Mouse (Mus musculus) midbrain, embryonic 13.5 days (tissue): Measurements from ENCODE around the gene Smg7. TPM values are rescaled to one million over a fixed set of nuclear protein-coding genes. Genes with fewer than 3 reads are reported as not detected.

Experiments used
- ATAC-seq: fragments of 200-750 bp; cut with Nextera tagmentation; 2 replicates; pipeline ENCODE4 v1.8.0; 2017; ENCODE audit warnings: mild to moderate bottlenecking, moderate TSS enrichment, moderate library complexity
- H3K27ac ChIP-seq: fragments of 300-500 bp; sonication (generic); 2 replicates; pipeline ENCODE4 v1.5.1; 2015; ENCODE audit warnings: inconsistent platforms, mild to moderate bottlenecking, moderate library complexity
- H3K27me3 ChIP-seq: fragments of 300-500 bp; sonication (generic); 2 replicates; pipeline ENCODE4 v1.6.1; 2015; ENCODE audit warnings: mild to moderate bottlenecking, inconsistent platforms
- H3K36me3 ChIP-seq: fragments of 300-500 bp; sonication (generic); 2 replicates; pipeline ENCODE4 v1.6.1; 2015; ENCODE audit warnings: mild to moderate bottlenecking, inconsistent platforms
- H3K4me1 ChIP-seq: fragments of 300-500 bp; sonication (generic); replicated peaks from 2 replicates; pipeline ENCODE4 v1.6.1; 2015; ENCODE audit warnings: inconsistent platforms
- H3K4me2 ChIP-seq: fragments of 300-500 bp; sonication (generic); replicated peaks from 2 replicates; pipeline ENCODE4 v1.6.1; 2015; ENCODE audit warnings: moderate library complexity, mild to moderate bottlenecking, inconsistent platforms
- H3K4me3 ChIP-seq: fragments of 300-500 bp; sonication (generic); replicated peaks from 2 replicates; pipeline ENCODE4 v1.5.1; 2015; ENCODE audit warnings: mild to moderate bottlenecking, inconsistent platforms
- H3K9ac ChIP-seq: fragments of 300-500 bp; sonication (generic); replicated peaks from 2 replicates; pipeline ENCODE4 v1.6.1; 2015; ENCODE audit warnings: mild to moderate bottlenecking, inconsistent platforms
- H3K9me3 ChIP-seq: fragments of 300-500 bp; sonication (generic); 2 replicates; pipeline ENCODE4 v1.6.1; 2016; ENCODE audit warnings: mild to moderate bottlenecking, inconsistent platforms
- WGBS: fragments of 180-500 bp; shearing (Covaris S2); methylation state at CpG from one replicate; pipeline ENCODE4 v1.1.7; 2015; 5-methylcytosine and 5-hydroxymethylcytosine counted together
- polyA plus RNA-seq: library from polyadenylated mRNA; unstranded; fragments of >200 nt; fragmentation: Nextera tagmentation; extraction: Ambion mirVana; gene quantifications from 2 replicates; pipeline ENCODE4 v1.2.1, GENCODE M21; 2015

The Smg7 gene
- polyA plus RNA-seq, 1 experiment from 2014 or later: 36.9 TPM

GRCm38 (mm10) chr1:152798125-152798524 lies 104.3 kb downstream of the Smg7 start:
- no peak overlapping the region for H3K9ac ChIP-seq
- no peaks in the 10 kb centered on the region for H3K36me3 ChIP-seq
- H3K4me3 ChIP-seq: no peak overlapping the region
- H3K27me3 ChIP-seq: no peaks in the 10 kb centered on the region
- 86% methylated on average over 9 of the region's 9 CpGs for WGBS
- H3K4me2 ChIP-seq: no peak overlapping the region
- ATAC-seq: no peak
- H3K9me3 ChIP-seq: no peaks in the 10 kb centered on the region
- H3K4me1 ChIP-seq: peaks cover 15% of the 10 kb centered on the region
- H3K27ac ChIP-seq: no peak overlapping the region

GRCm38 (mm10) chr1:152796683-152797263 lies 105.7 kb downstream of the Smg7 start:
- H3K4me3 ChIP-seq: no peak overlapping the region
- no peaks in the 10 kb centered on the region for H3K36me3 ChIP-seq
- H3K9ac ChIP-seq: no peak overlapping the region
- no peak overlapping the region for H3K4me2 ChIP-seq
- no peaks in the 10 kb centered on the region for H3K27me3 ChIP-seq
- H3K9me3 ChIP-seq: no peaks in the 10 kb centered on the region
- ATAC-seq: no peak
- WGBS: 84% methylated on average over 8 of the region's 8 CpGs
- peaks cover 20% of the 10 kb centered on the region for H3K4me1 ChIP-seq
- no peak overlapping the region for H3K27ac ChIP-seq

- ATAC-seq: no peak
- H3K27me3 ChIP-seq: no peaks in the 10 kb centered on the region
- H3K4me3 ChIP-seq: no peak overlapping the region
- H3K9me3 ChIP-seq: no peaks in the 10 kb centered on the region
- WGBS: 71% methylated on average over 8 of the region's 8 CpGs
- no peak overlapping the region for H3K27ac ChIP-seq
- no peak overlapping the region for H3K9ac ChIP-seq
- peaks cover 24% of the 10 kb centered on the region for H3K4me1 ChIP-seq
- no peak overlapping the region for H3K4me2 ChIP-seq
- no peaks in the 10 kb centered on the region for H3K36me3 ChIP-seq
Measured at GRCm38 (mm10) chr1:152795688-152796255, 106.7 kb downstream of the Smg7 start.

- 25% methylated on average over 6 of the region's 6 CpGs for WGBS
- Histone ChIP-seq H3K27ac (0 out of 2 replicates have a peak overlapping the region, but pooled peaks have one; percentile 5), H3K9ac (no peak overlapping the region), H3K27me3 (no peaks in the 10 kb centered on the region), H3K36me3 (no peaks in the 10 kb centered on the region), H3K9me3 (no peaks in the 10 kb centered on the region), H3K4me2 (no peak overlapping the region), H3K4me3 (no peak overlapping the region), H3K4me1 (peaks cover 16% of the 10 kb centered on the region)
- no peak for ATAC-seq
Measured at GRCm38 (mm10) chr1:152793495-152794130, 108.8 kb downstream of the Smg7 start.

GRCm38 (mm10) chr1:152792736-152793494 lies 109.5 kb downstream of the Smg7 start:
- peaks cover 16% of the 10 kb centered on the region for H3K4me1 ChIP-seq

GRCm38 (mm10) chr1:152791269-152791668 lies 111.2 kb downstream of the Smg7 start:
- H3K36me3 ChIP-seq: no peaks in the 10 kb centered on the region
- H3K4me3 ChIP-seq: no peak overlapping the region
- no peak overlapping the region for H3K4me2 ChIP-seq
- peaks cover 16% of the 10 kb centered on the region for H3K4me1 ChIP-seq
- WGBS: 29% methylated on average over 4 of the region's 4 CpGs
- H3K27me3 ChIP-seq: no peaks in the 10 kb centered on the region
- no peak overlapping the region for H3K9ac ChIP-seq
- ATAC-seq: no peak
- H3K27ac ChIP-seq: no peak overlapping the region
- no peaks in the 10 kb centered on the region for H3K9me3 ChIP-seq

More at GRCm38 (mm10) chr1:152792736-152793494, 109.5 kb downstream of the Smg7 start:
- no peak overlapping the region for H3K4me3 ChIP-seq
- H3K36me3 ChIP-seq: no peaks in the 10 kb centered on the region
- 0 out of 2 replicates have a peak, but pooled peaks have one; percentile 47 for ATAC-seq
- H3K4me2 ChIP-seq: no peak overlapping the region
- no peak overlapping the region for H3K9ac ChIP-seq
- H3K27ac ChIP-seq: no peak overlapping the region
- H3K27me3 ChIP-seq: no peaks in the 10 kb centered on the region
- H3K9me3 ChIP-seq: no peaks in the 10 kb centered on the region
- 27% methylated on average over 12 of the region's 12 CpGs for WGBS

GRCm38 (mm10) chr1:152790821-152791220 lies 111.6 kb downstream of the Smg7 start:
- no peaks in the 10 kb centered on the region for H3K9me3 ChIP-seq
- 34% methylated on average over 6 of the region's 6 CpGs for WGBS
- 0 out of 2 replicates have a peak, but pooled peaks have one; percentile 14 for ATAC-seq

GRCm38 (mm10) chr1:152790254-152790653 lies 112.2 kb downstream of the Smg7 start:
- 35% methylated on average over 12 of the region's 12 CpGs for WGBS
- no peaks in the 10 kb centered on the region for H3K9me3 ChIP-seq
- no peaks in the 10 kb centered on the region for H3K27me3 ChIP-seq
- H3K36me3 ChIP-seq: no peaks in the 10 kb centered on the region
- H3K4me2 ChIP-seq: no peak overlapping the region
- H3K4me1 ChIP-seq: peaks cover 16% of the 10 kb centered on the region
- H3K4me3 ChIP-seq: no peak overlapping the region
- H3K27ac ChIP-seq: no peak overlapping the region
- H3K9ac ChIP-seq: no peak overlapping the region
- ATAC-seq: 0 out of 2 replicates have a peak, but pooled peaks have one; percentile 27

More at GRCm38 (mm10) chr1:152790821-152791220, 111.6 kb downstream of the Smg7 start:
- peaks cover 16% of the 10 kb centered on the region for H3K4me1 ChIP-seq
- H3K9ac ChIP-seq: no peak overlapping the region
- H3K4me2 ChIP-seq: no peak overlapping the region
- H3K36me3 ChIP-seq: no peaks in the 10 kb centered on the region
- no peak overlapping the region for H3K4me3 ChIP-seq
- no peaks in the 10 kb centered on the region for H3K27me3 ChIP-seq
- H3K27ac ChIP-seq: no peak overlapping the region

GRCm38 (mm10) chr1:152788121-152788660 lies 114.3 kb downstream of the Smg7 start:
- Histone ChIP-seq H3K27ac (no peak overlapping the region), H3K27me3 (no peaks in the 10 kb centered on the region), H3K4me2 (no peak overlapping the region), H3K36me3 (no peaks in the 10 kb centered on the region), H3K9me3 (no peaks in the 10 kb centered on the region), H3K4me3 (no peak overlapping the region), H3K9ac (no peak overlapping the region), H3K4me1 (peaks cover 10% of the 10 kb centered on the region)
- no peak for ATAC-seq
- WGBS: 15% methylated on average over 4 of the region's 4 CpGs
